9 mouse cellular contexts compared by ENCODE assay signal in the genomic region with DNA sequence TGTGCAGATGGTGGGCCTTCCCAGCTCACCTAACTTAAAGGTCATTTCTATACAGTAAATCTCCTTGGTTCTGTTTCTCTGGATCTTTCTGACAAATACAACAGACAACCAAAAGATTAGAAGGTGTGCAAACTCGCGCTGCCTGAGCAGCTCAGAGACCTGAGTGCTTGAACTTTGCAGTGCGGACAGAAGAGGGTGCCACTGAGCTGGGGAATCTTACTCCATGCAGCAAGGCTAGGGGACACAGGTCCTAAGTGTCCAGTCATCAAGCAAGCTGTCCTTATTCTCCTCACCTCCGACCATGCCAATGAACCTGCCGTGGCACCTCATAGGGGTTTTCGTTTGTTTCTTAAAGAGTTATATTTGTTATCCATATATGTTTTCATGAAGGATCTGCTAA. TPM values are rescaled to one million over a fixed set of nuclear protein-coding genes. Genes with fewer than 3 reads are reported as not detected.
DNase-seq lines count a peak whose midpoint lies in the region; ATAC-seq and TF ChIP-seq lines count a peak whose summit lies in the region.
"Had no signal": no experiment of that assay in that cellular context is flagged by ENCODE, and none has a peak within 500 bp of the region (broad histone marks: within the 10 kb centered on the region; RNA-seq: fewer than 3 reads in every experiment).

No protein-coding gene starts in this region.

- no peaks in the 10 kb centered on the region for H3K9me3 ChIP-seq in heart, postnatal 0 days (replicated peaks; ENCODE audit: control insufficient read depth, low read length)

- no peaks in the 10 kb centered on the region for H3K36me3 ChIP-seq in heart, postnatal 0 days (replicated peaks; ENCODE audit: control insufficient read depth, insufficient read depth, low read length)

- H3K27ac ChIP-seq in heart, postnatal 0 days (ENCODE audit: low read depth): no peak overlapping the region

- TF ChIP-seq EP300 in heart, postnatal 0 days (IDR thresholded peaks at IDR 0.05; ENCODE audit: low read depth): no peak

- ATAC-seq in heart, postnatal 0 days (ENCODE audit: insufficient read depth, low read depth): no peak

- no peaks in the 10 kb centered on the region for H3K27me3 ChIP-seq in heart, postnatal 0 days (ENCODE audit: control insufficient read depth, insufficient read depth, low read length)

- no peak overlapping the region for H3K9ac ChIP-seq in heart, postnatal 0 days (replicated peaks; ENCODE audit: low read depth, low read length)

- DNase-seq in heart, postnatal 0 days (ENCODE audit: low spot score): no peak
- no peak for DNase-seq in heart, adult 11 months
- DNase-seq in ovary, postnatal 14 days (ENCODE audit: low spot score): peak; percentile 5
- DNase-seq in ovary, adult 18-20 months (ENCODE audit: low spot score): no peak
- peak; percentile 37 to 64 for DNase-seq in cerebellum, postnatal 25 days
- DNase-seq in retina, embryonic 14.5 days (ENCODE audit: low spot score): peak; percentile 48
- DNase-seq in left cerebral cortex, postnatal 14 days (ENCODE audit: low spot score in 2 of 2): no peak
- no peak for DNase-seq in urinary bladder, adult 18-20 months (ENCODE audit: low spot score in 2 of 2)
- DNase-seq: gastrocnemius, postnatal 36 days had no signal

- peak; percentile 27; the same call in 1 of the 2 replicates for TF ChIP-seq CTCF in heart, postnatal 0 days (IDR thresholded peaks at IDR 0.05; ENCODE audit: low read depth)

- WGBS in heart, postnatal 0 days: 42% methylated on average over 6 of the region's 6 CpGs

- intact Hi-C loops in left cerebral cortex, postnatal 14 days (cut with DNase I): no loop called here

- no peaks in the 10 kb centered on the region for H3K4me1 ChIP-seq in heart, postnatal 0 days (ENCODE audit: control insufficient read depth, insufficient read depth)

- H3K4me2 ChIP-seq in heart, postnatal 0 days (ENCODE audit: low read depth, low read length): no peak overlapping the region

- no peak overlapping the region for H3K4me3 ChIP-seq in heart, postnatal 0 days (ENCODE audit: low read depth, low read length)

RNA-seq across cellular contexts. Expression of a gene that starts 48.7 kb away (rescaled TPM):
- total RNA-seq in heart, postnatal 0 days (2014; rRNA removed; ENCODE audit: low replicate concordance): 0.39 and 0.84 TPM in 2 replicates
- 0.37 and 0.38 TPM in 2 replicates for polyA plus RNA-seq in heart, postnatal 0 days (2015; fragmentation: Nextera tagmentation; extraction: Ambion mirVana)
- 1 to 10 TPM; 7.9 to 8.2 TPM for total RNA-seq in left cerebral cortex, postnatal 14 days (2021)

Comparison
In these comparisons a context has a peak if more than half of its experiments do, and no peak if none do; other contexts are left out.
1. DNase-seq: peak in ovary, postnatal 14 days (single experiment), cerebellum, postnatal 25 days (2 of 2) and retina, embryonic 14.5 days (single experiment); none in heart, postnatal 0 days (single experiment), heart, adult 11 months (single experiment), ovary, adult 18-20 months (single experiment), left cerebral cortex, postnatal 14 days (0 of 2) and urinary bladder, adult 18-20 months (0 of 2).